Mouse (Mus musculus): ENCODE measurements around the gene Ripk3. TPM values are rescaled to one million over a fixed set of nuclear protein-coding genes. Genes with fewer than 3 reads are reported as not detected.
A peak's percentile ranks its signal among the peaks of the same experiment; 100 is the strongest.

The Ripk3 gene
- total RNA-seq, 2 experiments from 2014 or later = 1.3 to 1.7 TPM

- DNase-seq = peak; percentile 49
Observed at GRCm38 (mm10) chr14:55762001-55762821, 26.5 kb downstream of the Ripk3 start.

DNA sequence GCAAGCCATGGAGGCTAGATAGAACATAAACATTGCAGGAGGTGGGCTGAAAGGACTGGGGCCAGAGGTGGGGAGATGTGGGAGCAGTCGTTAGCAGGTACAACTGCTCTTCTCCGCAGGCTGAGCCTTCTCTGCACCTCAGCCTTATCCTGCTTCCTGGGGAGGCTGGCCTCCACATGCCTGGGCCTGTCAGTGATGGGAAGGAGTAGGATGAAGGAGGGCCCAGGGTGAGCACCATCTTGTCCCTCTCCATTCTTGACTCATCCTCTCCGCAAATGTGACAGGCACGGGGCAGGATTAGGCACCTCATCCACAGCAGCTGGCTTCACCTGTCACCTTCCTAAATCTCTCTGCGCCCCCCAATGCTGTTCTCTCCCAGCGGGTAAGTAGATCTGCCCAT, 27.5 kb downstream of the Ripk3 start, which contains the start of gene Ltb4r2:
Gene Ltb4r2 (plus strand): TSS at position 266 of the 400 bp plus-strand sequence.
- no peak for DNase-seq

- peak; percentile 57 for DNase-seq
Observed at GRCm38 (mm10) chr14:55760156-55760555, 28.5 kb downstream of the Ripk3 start.

GRCm38 (mm10) chr14:55758363-55758784, 30.3 kb downstream of the Ripk3 start, which contains the start of gene Cideb:
TSS of gene Cideb (minus strand) at chr14:55758458.
- DNase-seq = no peak

DNA sequence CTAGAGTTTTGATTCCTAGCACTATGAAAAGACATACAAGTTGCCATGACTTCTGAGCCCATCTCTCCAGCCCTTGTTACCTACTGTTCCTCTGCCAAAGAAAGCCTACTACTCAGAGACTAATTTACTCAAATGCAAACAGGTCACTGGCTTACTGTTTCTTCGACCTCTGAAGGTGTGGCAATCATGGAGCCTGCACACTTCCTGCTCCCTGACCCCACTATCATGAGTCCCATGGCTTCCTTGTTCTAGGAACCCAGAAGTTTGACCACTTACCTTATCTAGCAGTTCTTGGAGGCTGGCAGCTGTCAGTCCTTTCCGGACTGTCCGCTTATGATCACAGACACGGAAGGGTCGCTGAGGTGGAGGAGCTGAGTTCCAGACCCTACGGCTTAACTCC, 31.1 kb downstream of the Ripk3 start:
- no peak for DNase-seq

DNA sequence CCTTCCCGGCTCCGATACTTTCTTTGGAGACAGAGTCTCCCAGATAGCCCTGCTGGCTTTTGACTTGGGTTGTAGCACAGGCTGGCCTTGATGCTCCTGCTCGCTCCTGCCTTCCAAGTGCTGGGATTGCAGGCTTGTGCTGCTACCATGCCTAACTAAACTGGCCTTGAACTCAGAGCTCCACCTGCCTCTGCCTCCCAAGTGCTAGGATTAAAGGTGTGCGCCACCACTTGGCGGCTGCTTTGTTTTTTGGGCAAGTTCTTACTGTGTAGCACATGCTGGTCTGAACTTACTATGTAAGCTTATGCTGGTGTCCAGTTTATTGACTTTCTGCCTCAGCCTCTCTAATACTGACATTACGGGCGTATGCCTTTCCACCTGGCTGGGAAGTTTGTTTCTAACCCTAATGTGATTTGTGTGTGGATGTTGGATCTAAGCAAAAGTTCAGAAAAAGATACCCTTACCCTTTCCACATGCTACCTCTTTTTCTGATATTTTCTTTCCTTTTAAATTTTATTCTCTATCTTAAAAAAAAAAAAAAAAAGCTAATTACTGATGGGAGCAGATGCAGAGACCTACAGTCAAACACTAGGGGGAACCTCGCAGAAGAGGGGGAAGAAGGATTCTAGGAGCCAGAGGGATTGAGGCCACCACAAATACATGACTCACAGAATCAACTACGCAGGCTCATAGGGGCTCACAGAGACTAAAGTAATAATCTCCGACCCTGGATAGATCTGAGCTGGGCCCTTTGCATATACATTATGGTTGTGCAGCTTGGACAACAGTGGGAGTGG, 41.4 kb downstream of the Ripk3 start:
- no peak for DNase-seq

- DNase-seq = no peak
Observed at GRCm38 (mm10) chr14:55745861-55746237, 42.8 kb downstream of the Ripk3 start.

- peak; percentile 85 for DNase-seq
Observed at GRCm38 (mm10) chr14:55745180-55745860, 43.3 kb downstream of the Ripk3 start, which contains the start of the genes Dhrs1 and Nop9. TSS of gene Dhrs1 (minus strand) at chr14:55745690. TSS of gene Nop9 (plus strand) at chr14:55745693.

DNA sequence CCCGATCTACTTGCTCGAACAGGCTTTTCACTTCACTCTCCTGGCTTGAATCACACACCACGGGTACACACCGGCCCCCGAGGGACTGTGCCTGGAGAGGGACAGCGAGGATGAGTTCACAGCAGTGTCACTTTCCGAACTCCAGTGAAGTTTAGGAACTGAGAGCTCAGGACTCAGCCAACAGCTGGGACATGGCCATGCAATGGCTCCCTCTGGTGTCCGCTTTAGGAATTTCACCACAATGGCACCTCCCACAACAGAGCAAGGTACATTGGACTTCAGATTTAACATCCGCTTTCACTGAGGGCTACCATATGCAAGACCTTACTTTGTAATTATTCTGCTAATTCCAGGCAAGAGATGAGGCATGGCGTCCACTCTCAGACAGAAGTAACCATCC, 45.0 kb downstream of the Ripk3 start:
- peak; percentile 80 for DNase-seq

GRCm38 (mm10) chr14:55737086-55737687, 51.5 kb downstream of the Ripk3 start:
- no peak for DNase-seq

DNA sequence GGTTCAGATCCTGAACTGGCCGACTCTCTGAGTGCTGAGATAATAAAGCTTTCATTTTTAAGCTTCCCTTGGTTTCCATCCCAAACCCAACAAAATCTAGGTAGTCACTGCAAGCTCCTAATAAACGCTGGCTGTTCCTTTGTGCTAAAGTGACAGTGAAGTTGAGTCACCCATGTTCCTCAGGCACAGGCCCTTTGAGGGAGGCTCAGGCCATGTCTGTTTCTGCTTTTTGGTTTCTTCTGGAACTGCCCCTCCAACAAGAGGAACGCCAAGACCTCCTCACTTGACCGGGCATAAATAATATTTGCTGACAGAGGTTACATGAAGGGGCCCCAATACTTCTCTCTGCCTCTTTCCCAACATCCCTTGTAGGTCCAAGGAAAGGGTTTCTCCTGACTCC, 52.9 kb downstream of the Ripk3 start:
- DNase-seq = no peak

- no peak for DNase-seq
Observed at GRCm38 (mm10) chr14:55735334-55735733, 53.3 kb downstream of the Ripk3 start.

Other genes with a start within 250 kb of the Ripk3 start
- gene Pck2, start 248.6 kb downstream of the Ripk3 start, total RNA-seq (2021) = 1 to 10 TPM; 4.7 to 6.9 TPM
- gene Dcaf11, start 228.9 kb downstream of the Ripk3 start, total RNA-seq (2021) = 100 to 1,000 TPM in 1 of 2 experiments, 10 to 100 TPM in 1; 97.3 to 105 TPM
- not detected for gene A730061H03Rik, start 228.5 kb downstream of the Ripk3 start, total RNA-seq (2021)
- gene Fitm1, start 213.2 kb downstream of the Ripk3 start, total RNA-seq (2021) = 100 to 1,000 TPM; 329 to 343 TPM
- gene Psme1, start 210.7 kb downstream of the Ripk3 start, total RNA-seq (2021) = 10 to 100 TPM; 66.4 to 67.6 TPM
- gene Emc9, start 203.6 kb downstream of the Ripk3 start, total RNA-seq (2021) = 10 to 100 TPM; 33.4 to 34.1 TPM
- 10 to 100 TPM; 42.9 to 58.4 TPM for gene Psme2, start 197.8 kb downstream of the Ripk3 start, total RNA-seq (2021)
- gene Rnf31, start 197.2 kb downstream of the Ripk3 start, total RNA-seq (2021) = 10 to 100 TPM; 11.1 to 20.7 TPM
- gene Irf9, start 185.3 kb downstream of the Ripk3 start, total RNA-seq (2021) = 1 to 10 TPM; 4.1 to 5.4 TPM
- gene Rec8, start 170.8 kb downstream of the Ripk3 start, total RNA-seq (2021) = under 1 TPM in 1 of 2 experiments, not detected in 1; 0.54 TPM
- gene Ipo4, start 152.9 kb downstream of the Ripk3 start, total RNA-seq (2021) = 10 to 100 TPM; 56.8 to 76.0 TPM
- 1 to 10 TPM in 1 of 2 experiments, under 1 TPM in 1; 0.72 to 1.2 TPM for gene Gm49378, start 151.0 kb downstream of the Ripk3 start, total RNA-seq (2021)
- 10 to 100 TPM; 15.8 to 17.6 TPM for gene Tm9sf1, start 145.1 kb downstream of the Ripk3 start, total RNA-seq (2021)
- gene Tssk4, start 138.7 kb downstream of the Ripk3 start, total RNA-seq (2021) = under 1 TPM in 1 of 2 experiments, not detected in 1; 0.24 TPM
- gene Mdp1, start 128.4 kb downstream of the Ripk3 start, total RNA-seq (2021) = 10 to 100 TPM; 15.0 to 17.3 TPM
- 1 to 10 TPM; 2.4 to 3.3 TPM for gene Gmpr2, start 116.9 kb downstream of the Ripk3 start, total RNA-seq (2021)
- 100 to 1,000 TPM; 180 to 191 TPM for gene Nedd8, start 116.7 kb downstream of the Ripk3 start, total RNA-seq (2021)
- gene Tinf2, start 107.0 kb downstream of the Ripk3 start, total RNA-seq (2021) = 1 to 10 TPM; 7.5 to 8.2 TPM
- not detected for gene Tgm1, start 74.9 kb downstream of the Ripk3 start, total RNA-seq (2021)
- 10 to 100 TPM; 10.3 TPM for gene Rabggta, start 66.6 kb downstream of the Ripk3 start, total RNA-seq (2021)
- gene Dhrs1, start 43.2 kb downstream of the Ripk3 start, total RNA-seq (2021) = 10 to 100 TPM; 29.4 to 32.7 TPM
- 10 to 100 TPM; 11.3 to 12.0 TPM for gene Nop9, start 43.2 kb downstream of the Ripk3 start, total RNA-seq (2021)
- gene Cideb, start 30.4 kb downstream of the Ripk3 start, total RNA-seq (2021) = not detected
- under 1 TPM in 1 of 2 experiments, not detected in 1; 0.10 TPM for gene Ltb4r2, start 27.4 kb downstream of the Ripk3 start, total RNA-seq (2021)
- not detected for gene Ltb4r1, start 22.9 kb downstream of the Ripk3 start, total RNA-seq (2021)
- gene Adcy4, start 4.8 kb downstream of the Ripk3 start, total RNA-seq (2021) = 1 to 10 TPM; 6.4 to 6.5 TPM
- gene Nfatc4, start 34.3 kb upstream of the Ripk3 start, total RNA-seq (2021) = 1 to 10 TPM; 3.2 to 5.9 TPM
- 1 to 10 TPM; 2.6 to 4.1 TPM for gene Nynrin, start 65.1 kb upstream of the Ripk3 start, total RNA-seq (2021)
- gene Cbln3, start 95.5 kb upstream of the Ripk3 start, total RNA-seq (2021) = not detected
- gene Khnyn, start 96.1 kb upstream of the Ripk3 start, total RNA-seq (2021) = 1 to 10 TPM; 7.0 to 9.1 TPM
- gene Sdr39u1, start 111.4 kb upstream of the Ripk3 start, total RNA-seq (2021) = 10 to 100 TPM; 95.7 to 98.1 TPM
- gene Cma1, start 155.8 kb upstream of the Ripk3 start, total RNA-seq (2021) = 1 to 10 TPM; 2.7 to 4.1 TPM
- gene Cma2, start 162.1 kb upstream of the Ripk3 start, total RNA-seq (2021) = not detected
- gene Mcpt1, start 229.1 kb upstream of the Ripk3 start, total RNA-seq (2021) = not detected
- not detected for gene Mcpt9, start 241.6 kb upstream of the Ripk3 start, total RNA-seq (2021)